Mouse (Mus musculus): ENCODE results near the gene 1520401A03Rik.

1520401A03Rik gene

GRCm38 (mm10) chr17:23700079-23700478, 22.5 kb downstream of the 1520401A03Rik start:
- peak; percentile 86 for DNase-seq (ENCODE audit: low read depth)

GRCm38 (mm10) chr17:23699131-23700077, 23.2 kb downstream of the 1520401A03Rik start:
- DNase-seq (ENCODE audit: low read depth), result no peak

- DNase-seq (ENCODE audit: low read depth), result no peak
These were observed 26.8 kb downstream of the 1520401A03Rik start for GRCm38 (mm10) chr17:23695801-23696200.

GRCm38 (mm10) chr17:23694491-23694890, 28.1 kb downstream of the 1520401A03Rik start:
- no peak for DNase-seq (ENCODE audit: low read depth)

GRCm38 (mm10) chr17:23683856-23684672, 38.5 kb downstream of the 1520401A03Rik start, which contains the start of gene Cldn9:
TSS of gene Cldn9 (minus strand) at chr17:23684026.
- no peak for DNase-seq (ENCODE audit: low read depth)

GRCm38 (mm10) chr17:23683226-23683625, 39.4 kb downstream of the 1520401A03Rik start:
- DNase-seq (ENCODE audit: low read depth), result no peak

GRCm38 (mm10) chr17:23682530-23682929, 40.1 kb downstream of the 1520401A03Rik start:
- no peak for DNase-seq (ENCODE audit: low read depth)

- DNase-seq (ENCODE audit: low read depth), result no peak
These were observed 40.5 kb downstream of the 1520401A03Rik start for GRCm38 (mm10) chr17:23682092-23682491.

GRCm38 (mm10) chr17:23681086-23681485, 41.5 kb downstream of the 1520401A03Rik start:
- DNase-seq (ENCODE audit: low read depth), result peak; percentile 63

- DNase-seq (ENCODE audit: low read depth), result peak; percentile 57
These were observed 42.2 kb downstream of the 1520401A03Rik start for GRCm38 (mm10) chr17:23680336-23680735.

GRCm38 (mm10) chr17:23679127-23679835, 43.3 kb downstream of the 1520401A03Rik start, which contains the start of gene Cldn6:
TSS of gene Cldn6 (plus strand) at chr17:23679249.
- no peak for DNase-seq (ENCODE audit: low read depth)

GRCm38 (mm10) chr17:23677236-23677679, 45.3 kb downstream of the 1520401A03Rik start, which contains the start of gene Tnfrsf12a:
TSS of gene Tnfrsf12a (minus strand) at chr17:23677468.
- peak; percentile 93 for DNase-seq (ENCODE audit: low read depth)

- peak; percentile 81 for DNase-seq (ENCODE audit: low read depth)
These were observed 46.0 kb downstream of the 1520401A03Rik start for GRCm38 (mm10) chr17:23676473-23677031.

GRCm38 (mm10) chr17:23675564-23676281, 46.9 kb downstream of the 1520401A03Rik start:
- peak; percentile 89 for DNase-seq (ENCODE audit: low read depth)

- peak; percentile 19 for DNase-seq (ENCODE audit: low read depth)
These were observed 47.5 kb downstream of the 1520401A03Rik start for GRCm38 (mm10) chr17:23675127-23675526.

- DNase-seq (ENCODE audit: low read depth), result no peak
These were observed 48.2 kb downstream of the 1520401A03Rik start for GRCm38 (mm10) chr17:23674271-23674952.

GRCm38 (mm10) chr17:23673424-23674073, 49.0 kb downstream of the 1520401A03Rik start, which contains the start of the genes Hcfc1r1 and Thoc6:
TSS of gene Hcfc1r1 (plus strand) at chr17:23673596.
TSS of gene Thoc6 (minus strand) at chr17:23673882.
- peak; percentile 98 for DNase-seq (ENCODE audit: low read depth)

GRCm38 (mm10) chr17:23672761-23673160, 49.8 kb downstream of the 1520401A03Rik start:
- DNase-seq (ENCODE audit: low read depth), result peak; percentile 17

- DNase-seq (ENCODE audit: low read depth), result no peak
These were observed 51.1 kb downstream of the 1520401A03Rik start for GRCm38 (mm10) chr17:23671519-23671918.
